Mouse (Mus musculus): Measurements from ENCODE around the gene Kcnk5.

Kcnk5 gene

DNA sequence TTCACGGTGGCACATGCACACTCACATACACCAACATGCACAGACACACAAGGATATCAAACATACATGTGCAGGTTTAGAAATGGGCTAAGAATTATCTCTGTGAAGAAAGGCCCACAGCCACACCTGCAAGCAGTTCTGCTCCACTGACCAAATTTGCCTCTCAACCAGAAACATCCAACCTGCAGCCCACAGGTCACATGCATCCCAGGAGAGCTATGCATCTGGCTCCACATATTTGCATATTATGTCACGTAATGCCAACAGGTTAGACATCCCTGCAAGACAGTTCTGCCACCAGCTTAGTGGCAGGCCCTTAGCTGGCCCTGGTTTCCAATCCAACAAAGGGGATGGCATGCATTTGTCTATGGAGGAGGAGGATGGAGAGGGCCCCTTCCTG is 13.6 kb downstream of the Kcnk5 start:
- no peak for DNase-seq (ENCODE audit: low spot score in 2 of 2)

- no peak for DNase-seq (ENCODE audit: low spot score in 2 of 2)
Observed at GRCm38 (mm10) chr14:20165413-20165812, 16.2 kb downstream of the Kcnk5 start.

- DNase-seq (ENCODE audit: low spot score in 2 of 2) = no peak
Observed at GRCm38 (mm10) chr14:20164438-20164837, 17.2 kb downstream of the Kcnk5 start.

GRCm38 (mm10) chr14:20162686-20163085 is 18.9 kb downstream of the Kcnk5 start:
- DNase-seq (ENCODE audit: low spot score in 2 of 2) = no peak

DNA sequence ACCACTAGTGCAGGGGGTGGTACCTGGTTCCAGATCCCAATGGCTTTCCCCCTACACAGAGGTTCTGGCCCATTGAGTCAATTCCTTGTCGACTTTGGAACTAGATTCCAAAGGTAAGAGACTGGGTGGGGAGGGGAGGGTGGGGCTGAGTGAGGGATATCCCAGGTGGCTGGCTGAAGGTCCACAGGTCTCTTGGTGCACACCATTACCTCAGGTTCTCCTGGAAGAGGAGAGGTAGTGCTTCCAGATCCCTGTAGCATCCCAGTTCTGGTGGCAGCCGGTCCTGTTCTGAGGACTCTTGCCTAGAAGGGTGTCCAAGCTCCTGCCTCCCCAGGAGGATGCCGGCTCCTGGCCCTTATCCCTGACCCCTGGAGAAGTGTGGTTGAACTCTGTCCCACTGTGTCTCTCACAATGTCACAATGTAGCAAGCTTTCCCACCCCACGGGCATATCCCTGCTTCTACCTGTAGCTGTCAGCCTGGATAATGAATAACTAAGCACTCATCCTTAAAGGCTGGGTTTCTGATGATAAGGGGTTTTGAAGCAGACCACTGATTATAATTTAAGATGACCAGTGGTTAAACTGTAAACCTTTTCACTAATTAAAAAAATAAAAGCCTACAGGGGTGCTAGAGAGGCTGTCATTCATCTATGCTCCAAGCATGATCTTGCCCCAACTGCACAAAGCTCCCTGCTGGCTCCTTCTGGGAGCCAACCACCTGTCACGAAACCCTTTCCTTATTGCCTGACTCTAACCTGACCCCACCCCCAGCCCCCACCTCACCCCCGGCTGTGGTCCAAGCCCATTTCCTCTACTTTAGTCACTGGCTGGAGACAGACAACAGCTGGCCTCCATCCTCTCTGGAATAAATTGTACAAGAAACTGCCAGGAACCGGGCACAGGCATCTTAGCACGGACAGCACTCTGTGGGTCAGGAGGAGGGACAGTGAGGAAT is 22.6 kb downstream of the Kcnk5 start:
- DNase-seq (ENCODE audit: low spot score in 2 of 2) = no peak

DNA sequence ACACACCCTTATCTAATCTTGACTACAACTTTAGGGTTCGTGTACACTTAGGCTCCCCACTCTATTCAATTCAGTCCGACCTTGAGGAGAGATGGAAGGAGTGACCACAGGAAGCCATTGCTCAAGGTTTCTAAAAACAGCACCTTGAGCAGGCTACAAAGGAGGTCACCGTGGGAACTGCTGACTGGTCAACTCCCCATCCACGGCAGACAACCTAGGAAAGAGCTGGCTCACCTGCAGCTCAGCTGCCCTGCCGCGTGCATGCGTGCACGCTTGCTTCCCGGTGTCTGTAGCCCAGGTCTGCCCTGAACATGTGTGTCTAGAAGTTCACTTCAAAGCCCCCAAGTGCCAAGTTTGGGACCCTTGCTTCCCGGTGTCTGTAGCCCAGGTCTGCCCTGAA is 24.0 kb downstream of the Kcnk5 start:
- no peak for DNase-seq (ENCODE audit: low spot score in 2 of 2)

DNA sequence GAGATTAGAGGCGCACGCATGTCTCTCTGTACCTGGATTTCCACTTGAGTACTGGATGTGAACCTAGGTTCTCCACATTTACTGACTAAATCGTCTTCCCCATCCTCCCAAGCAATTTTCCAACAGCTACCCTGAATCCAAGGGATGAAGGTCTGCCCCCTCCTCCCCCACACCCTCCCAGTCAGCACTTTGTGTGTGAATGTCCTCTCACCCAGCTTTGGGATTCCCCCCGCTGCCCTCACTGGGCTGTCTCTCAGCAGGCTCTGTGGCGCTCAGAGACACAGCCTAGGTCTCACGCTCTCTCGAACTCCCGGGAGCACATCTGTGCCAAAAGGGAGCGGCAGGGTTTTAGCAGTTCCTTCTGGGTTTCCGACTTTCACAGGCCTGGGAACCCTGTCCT is 25.9 kb downstream of the Kcnk5 start:
- no peak for DNase-seq (ENCODE audit: low spot score in 2 of 2)

DNA sequence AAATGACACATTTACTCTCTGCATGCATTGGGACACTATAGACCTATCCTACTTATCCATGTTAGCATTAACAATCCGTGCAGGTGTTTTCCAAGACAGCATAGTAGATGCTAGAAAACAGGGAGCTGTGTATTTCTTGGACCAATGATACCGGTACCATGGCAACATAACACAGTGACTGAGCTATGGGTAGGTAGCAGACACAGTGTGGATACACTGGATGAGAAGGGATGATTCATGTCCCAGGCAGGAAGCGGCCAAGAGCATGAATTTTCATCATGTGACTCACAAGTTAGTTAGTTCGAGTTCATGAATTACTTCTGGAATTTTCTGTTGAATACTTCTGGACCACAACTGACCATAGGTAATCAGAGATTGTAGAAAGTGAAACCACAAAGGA is 26.7 kb downstream of the Kcnk5 start:
- DNase-seq (ENCODE audit: low spot score in 2 of 2) = no peak

- no peak for DNase-seq (ENCODE audit: low spot score in 2 of 2)
Observed at GRCm38 (mm10) chr14:20154245-20154644, 27.4 kb downstream of the Kcnk5 start.

DNA sequence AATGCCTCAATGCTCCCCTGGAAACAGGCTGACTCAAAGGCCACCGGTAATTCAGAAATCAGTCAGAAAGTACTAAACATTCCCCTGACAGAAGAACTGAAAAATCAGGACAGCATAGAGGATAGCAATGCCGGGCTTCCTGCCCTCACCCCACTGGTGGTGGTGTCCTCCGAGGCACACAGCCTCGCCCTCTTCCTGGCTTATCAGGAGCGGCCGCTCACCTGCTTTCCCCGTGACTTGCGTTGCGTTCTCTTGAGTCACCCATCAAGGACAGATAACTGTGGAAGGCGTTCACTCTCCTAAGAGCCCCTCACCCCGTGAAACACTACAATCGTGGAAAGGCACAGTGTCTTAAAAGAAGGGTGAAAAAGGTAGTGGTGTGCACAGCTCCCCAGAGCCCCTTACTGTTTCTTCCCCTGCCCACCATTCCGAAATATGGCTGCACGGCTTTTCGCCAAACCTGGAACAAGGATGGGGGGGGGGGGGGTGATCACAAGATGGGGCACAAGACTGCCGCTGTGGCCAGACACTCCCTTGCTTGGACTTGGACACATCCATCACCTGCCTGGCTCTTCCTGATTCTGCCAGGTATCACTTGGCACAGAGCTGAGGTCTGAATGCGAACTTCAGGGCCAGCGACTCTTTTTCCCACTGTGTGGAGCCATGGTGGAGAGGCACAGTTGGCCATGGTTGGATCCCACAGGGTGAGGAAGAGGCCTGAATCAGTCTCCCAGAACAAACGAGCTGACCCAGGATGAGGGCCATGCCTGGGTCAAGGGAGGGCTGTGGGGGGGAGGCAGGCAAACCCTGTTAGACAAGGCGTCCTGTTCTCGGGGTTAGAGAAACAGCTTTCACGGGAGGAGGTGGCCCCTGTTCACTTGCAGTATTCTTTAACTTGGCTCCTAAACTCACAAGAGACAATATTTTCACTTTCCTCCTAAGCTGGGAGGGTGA is 32.2 kb downstream of the Kcnk5 start:
- no peak for DNase-seq (ENCODE audit: low spot score in 2 of 2)

- DNase-seq (ENCODE audit: low spot score in 2 of 2) = no peak
Observed at GRCm38 (mm10) chr14:20148514-20148913, 33.1 kb downstream of the Kcnk5 start.

GRCm38 (mm10) chr14:20147854-20148253 is 33.8 kb downstream of the Kcnk5 start:
- DNase-seq (ENCODE audit: low spot score in 2 of 2) = no peak

GRCm38 (mm10) chr14:20144093-20144492 is 37.5 kb downstream of the Kcnk5 start:
- DNase-seq (ENCODE audit: low spot score in 2 of 2) = no peak

GRCm38 (mm10) chr14:20138484-20139355 is 42.9 kb downstream of the Kcnk5 start, which contains the start of gene Saysd1:
Gene Saysd1, minus strand, starts transcription at chr14:20138534.
- DNase-seq (ENCODE audit: low spot score in 2 of 2) = no peak

DNA sequence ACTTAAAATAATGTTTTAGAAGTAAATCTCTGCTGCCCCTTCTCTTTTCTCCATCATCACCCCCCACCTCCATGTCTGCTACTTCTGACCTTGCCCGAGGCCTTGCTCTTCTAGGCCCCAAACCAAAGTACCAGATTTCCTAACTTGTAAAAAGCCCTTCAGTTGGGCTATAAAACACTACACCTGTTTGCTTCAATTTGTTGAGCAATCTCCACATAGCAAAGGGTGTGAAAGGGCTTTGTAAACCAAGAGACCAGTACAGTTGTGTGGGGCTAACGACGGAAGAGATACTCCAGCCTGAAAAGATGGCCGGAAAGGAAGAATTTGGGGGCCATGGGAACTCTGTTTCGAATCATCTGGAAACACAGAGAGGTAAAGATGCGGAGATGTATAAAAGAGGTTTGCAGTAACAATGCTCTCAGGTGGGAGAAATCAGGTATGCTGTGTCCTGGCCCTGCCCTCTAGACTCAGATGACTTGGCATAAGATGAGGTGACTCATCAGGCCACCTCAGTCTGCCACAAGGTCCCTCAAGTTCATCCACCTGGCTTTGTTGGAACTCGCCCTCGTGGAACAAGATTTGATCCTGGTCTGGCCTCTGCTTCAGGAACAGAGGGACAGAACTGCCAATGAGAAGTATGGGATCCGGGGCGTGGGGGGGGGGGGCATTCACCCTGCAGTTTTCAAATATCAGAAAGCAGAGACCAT is 46.5 kb downstream of the Kcnk5 start:
- DNase-seq (ENCODE audit: low spot score in 2 of 2) = no peak

- DNase-seq (ENCODE audit: low spot score in 2 of 2) = no peak
Observed at GRCm38 (mm10) chr14:20128162-20128561, 53.4 kb downstream of the Kcnk5 start.

GRCm38 (mm10) chr14:20127406-20128087 is 54.1 kb downstream of the Kcnk5 start:
- DNase-seq (ENCODE audit: low spot score in 2 of 2) = no peak

DNA sequence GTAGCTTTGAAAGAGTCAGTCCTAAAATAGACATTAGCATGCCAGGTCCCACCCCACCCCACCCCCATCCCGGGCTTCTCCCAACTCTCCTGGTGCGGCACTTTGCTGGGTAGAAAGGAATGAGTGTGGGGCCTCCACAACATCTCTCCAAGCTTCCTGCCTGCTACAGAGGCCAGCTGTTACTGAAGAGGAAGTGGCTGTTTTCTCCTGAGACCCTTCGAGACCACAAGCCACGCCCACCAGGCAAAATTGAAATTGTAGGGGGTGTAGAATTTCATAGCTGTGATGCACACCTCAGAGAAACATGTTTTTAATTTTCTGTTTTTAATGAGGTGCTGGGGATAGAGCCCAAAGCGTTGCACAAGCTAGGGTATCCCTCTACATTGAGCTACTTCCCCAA is 60.7 kb downstream of the Kcnk5 start:
- no peak for DNase-seq (ENCODE audit: low spot score in 2 of 2)

GRCm38 (mm10) chr14:20120012-20120411 is 61.6 kb downstream of the Kcnk5 start:
- DNase-seq (ENCODE audit: low spot score in 2 of 2) = no peak

- no peak for DNase-seq (ENCODE audit: low spot score in 2 of 2)
Observed at GRCm38 (mm10) chr14:20116149-20116605, 65.4 kb downstream of the Kcnk5 start.
